Comparison of ENCODE assay signal across 8 mouse cellular contexts in the genomic region with DNA sequence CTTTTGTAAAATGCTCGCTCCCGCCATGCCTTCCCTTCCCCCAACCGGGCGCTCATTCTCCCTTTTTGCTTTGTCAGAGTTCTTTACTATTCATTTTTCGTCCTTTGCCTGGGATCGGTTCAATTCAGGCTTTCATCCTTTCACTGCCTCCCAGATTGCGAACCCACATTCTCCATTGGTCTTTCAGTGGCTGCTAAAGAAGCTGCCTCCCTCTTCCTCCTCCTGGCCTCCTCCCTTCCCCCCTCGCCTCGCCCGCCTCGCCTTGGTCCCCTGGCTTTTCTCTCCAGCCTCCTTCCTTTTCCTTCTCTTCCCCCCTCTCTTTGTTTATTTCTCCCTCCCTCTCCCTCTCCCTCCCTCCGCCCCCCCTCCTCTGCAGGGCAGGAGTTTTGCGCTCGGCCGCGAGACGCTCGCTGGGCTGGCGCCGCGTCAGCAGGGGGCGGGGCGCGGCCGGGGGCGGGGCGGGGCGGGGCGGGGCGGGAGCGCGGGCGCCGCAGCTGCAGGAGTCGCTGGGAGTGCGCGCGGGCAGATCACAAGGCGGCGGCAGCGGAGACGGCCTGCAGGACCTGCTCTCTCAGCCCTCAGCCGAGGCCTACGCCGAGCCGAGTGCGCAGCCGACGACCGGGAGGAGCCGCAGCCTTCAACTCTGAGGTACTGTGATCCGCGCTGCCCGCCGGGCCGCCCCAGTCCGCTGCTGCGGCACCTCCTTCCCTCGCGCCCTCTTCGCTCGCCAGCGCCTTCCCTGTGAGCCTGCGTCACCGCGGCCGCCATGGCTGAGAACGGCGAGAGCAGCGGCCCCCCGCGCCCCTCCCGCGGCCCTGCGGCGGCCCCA. TPM values are rescaled to one million over a fixed set of nuclear protein-coding genes. Genes with fewer than 3 reads are reported as not detected.
A peak's percentile ranks its signal among the peaks of the same experiment; 100 is the strongest.
DNase-seq lines count a peak whose midpoint lies in the region; ATAC-seq and TF ChIP-seq lines count a peak whose summit lies in the region.

A gene (plus strand): TSS at position 540 of the 829 bp plus-strand sequence.

- WGBS in forebrain, embryonic 15.5 days, result 19% methylated on average over 62 of the region's 76 CpGs
- 19% methylated on average over 48 of the region's 76 CpGs for WGBS in liver, postnatal 0 days (ENCODE audit: insufficient replicate concordance)
- 15% methylated on average over 49 of the region's 76 CpGs for WGBS in neural tube, embryonic 13.5 days

- H3K36me3 ChIP-seq in ES-E14 (ENCODE audit: control insufficient read depth, insufficient read depth, low read length, poor library complexity, severe bottlenecking), result peaks cover 10% of the 10 kb centered on the region; the same call in 1 of the 2 replicates
- H3K36me3 ChIP-seq in forebrain, embryonic 15.5 days, result no peaks in the 10 kb centered on the region
- no peaks in the 10 kb centered on the region for H3K36me3 ChIP-seq in liver, postnatal 0 days (replicated peaks; ENCODE audit: insufficient read depth, low read length)
- no peaks in the 10 kb centered on the region for H3K36me3 ChIP-seq in neural tube, embryonic 13.5 days

- intact Hi-C loops in heart, postnatal 14 days (cut with DNase I), result loop anchor here (5.0 kb wide), 1 partner anchor 461 kb away; a partner anchor contains a TSS

- no peak for TF ChIP-seq CTCF in liver, postnatal 0 days (IDR thresholded peaks at IDR 0.05; ENCODE audit: low read depth)

- peak; percentile 53 for DNase-seq in ES-E14 (ENCODE audit: low read depth, low spot score)
- peak; percentile 89 for DNase-seq in cerebellum, adult 11-12 months
- DNase-seq in heart, postnatal 14 days, result peak; percentile 79 to 81
- peak; percentile 73 for DNase-seq in layer of hippocampus, adult 11-12 months (ENCODE audit: low spot score)
- DNase-seq in liver, postnatal 0 days, result peak; percentile 83
- peak; percentile 65 for DNase-seq in telencephalon, adult 2 months (ENCODE audit: low read depth, low spot score)

- peak within 1 kb of the TSS; percentile 82 to 99 for H3K4me3 ChIP-seq in ES-E14 (ENCODE audit: insufficient read depth in 1 of 2, low read depth in 1 of 2, low read length in 2 of 2, poor library complexity in 1 of 2, severe bottlenecking in 1 of 2)
- H3K4me3 ChIP-seq in forebrain, embryonic 15.5 days, result peak within 1 kb of the TSS; percentile 69
- peak within 1 kb of the TSS; percentile 61 for H3K4me3 ChIP-seq in liver, postnatal 0 days (ENCODE audit: low read depth, low read length)
- peak within 1 kb of the TSS; percentile 69 for H3K4me3 ChIP-seq in neural tube, embryonic 13.5 days

- in situ Hi-C loops in ES-E14 (cut with MboI; ENCODE audit: low sequenced_read_pairs in 2 of 2, unreplicated experiment in 2 of 2), result no loop called here

- TF ChIP-seq EP300 in liver, postnatal 0 days (IDR thresholded peaks at IDR 0.05; ENCODE audit: low read depth), result no peak

- no peaks in the 10 kb centered on the region for H3K9me3 ChIP-seq in ES-E14 (ENCODE audit: control insufficient read depth, insufficient read depth, low read depth, low read length)
- no peaks in the 10 kb centered on the region for H3K9me3 ChIP-seq in forebrain, embryonic 15.5 days
- H3K9me3 ChIP-seq in liver, postnatal 0 days (ENCODE audit: low read length), result no peaks in the 10 kb centered on the region
- H3K9me3 ChIP-seq in neural tube, embryonic 13.5 days, result no peaks in the 10 kb centered on the region

- peak within 1 kb of the TSS; percentile 93 for H3K27ac ChIP-seq in ES-E14 (ENCODE audit: insufficient read depth, low read depth, low read length, poor library complexity, severe bottlenecking)
- peak within 1 kb of the TSS; percentile 97 for H3K27ac ChIP-seq in forebrain, embryonic 15.5 days (replicated peaks)
- peak within 1 kb of the TSS; percentile 79 for H3K27ac ChIP-seq in liver, postnatal 0 days (ENCODE audit: low read depth)
- peak within 1 kb of the TSS; percentile 97 for H3K27ac ChIP-seq in neural tube, embryonic 13.5 days (replicated peaks)

- H3K4me2 ChIP-seq in forebrain, embryonic 15.5 days (replicated peaks), result peak within 1 kb of the TSS; percentile 59
- peak within 1 kb of the TSS; percentile 80 for H3K4me2 ChIP-seq in liver, postnatal 0 days (ENCODE audit: low read depth, low read length)
- peak within 1 kb of the TSS; percentile 78 for H3K4me2 ChIP-seq in neural tube, embryonic 13.5 days

- H3K4me1 ChIP-seq in ES-E14 (ENCODE audit: control insufficient read depth in 2 of 2, insufficient read depth in 2 of 2, low read length in 2 of 2, poor library complexity in 1 of 2), result no peaks in the 10 kb centered on the region; a peak in 1 of 4 replicates
- peaks cover 6% of the 10 kb centered on the region; the same call in 1 of the 2 replicates for H3K4me1 ChIP-seq in forebrain, embryonic 15.5 days
- peaks cover 7% of the 10 kb centered on the region; the same call in 1 of the 2 replicates for H3K4me1 ChIP-seq in liver, postnatal 0 days (ENCODE audit: insufficient read depth)
- peaks cover 10% of the 10 kb centered on the region for H3K4me1 ChIP-seq in neural tube, embryonic 13.5 days (replicated peaks)

- no peaks in the 10 kb centered on the region for H3K27me3 ChIP-seq in forebrain, embryonic 15.5 days
- H3K27me3 ChIP-seq in liver, postnatal 0 days (ENCODE audit: insufficient read depth, low read length), result no peaks in the 10 kb centered on the region
- H3K27me3 ChIP-seq in neural tube, embryonic 13.5 days, result no peaks in the 10 kb centered on the region

- peak; percentile 94 for ATAC-seq in forebrain, embryonic 15.5 days (replicated peaks)
- ATAC-seq in liver, postnatal 0 days, result peak; percentile 97
- ATAC-seq in neural tube, embryonic 13.5 days (ENCODE audit: low read depth), result peak; percentile 92

- H3K9ac ChIP-seq in ES-E14 (ENCODE audit: insufficient read depth, low read depth, low read length, poor library complexity, severe bottlenecking), result peak within 1 kb of the TSS; percentile 98
- peak within 1 kb of the TSS; percentile 87 for H3K9ac ChIP-seq in forebrain, embryonic 15.5 days (replicated peaks)
- peak within 1 kb of the TSS; percentile 72 for H3K9ac ChIP-seq in liver, postnatal 0 days (replicated peaks)
- peak within 1 kb of the TSS; percentile 92 for H3K9ac ChIP-seq in neural tube, embryonic 13.5 days

TF ChIP-seq in ES-E14, 5 proteins besides CTCF, POLR2A, EP300 and RAD21:
- TF ChIP-seq HCFC1 (IDR thresholded peaks at IDR 0.05; ENCODE audit: borderline replicate concordance, insufficient read depth, low read length) (no peak), MAFK (IDR thresholded peaks at IDR 0.05; ENCODE audit: insufficient read depth, low read depth, low read length) (peak; percentile 64; the same call in 1 of the 2 replicates), ZNF384 (IDR thresholded peaks at IDR 0.05; ENCODE audit: low read depth, low read length) (no peak), CHD2 (IDR thresholded peaks at IDR 0.05; ENCODE audit: low read depth, low read length) (no peak), ZC3H11A (IDR thresholded peaks at IDR 0.05; ENCODE audit: borderline replicate concordance, low read depth, low read length) (no peak)

RNA-seq across cellular contexts. Expression of the gene that starts here (rescaled TPM):
- total RNA-seq in ES-E14 (2012; rRNA removed), result 13.1 and 20.9 TPM in 2 replicates
- 44.4 and 44.8 TPM in 2 replicates for polyA plus RNA-seq in forebrain, embryonic 15.5 days (2015; fragmentation: Nextera tagmentation; extraction: Ambion mirVana)
- 10 to 100 TPM; 25.4 to 26.1 TPM for total RNA-seq in heart, postnatal 14 days (2021)
- 2.8 and 3.1 TPM in 2 replicates for polyA plus RNA-seq in liver, postnatal 0 days (2015; fragmentation: Nextera tagmentation; extraction: Ambion mirVana)
- polyA plus RNA-seq in neural tube, embryonic 13.5 days (2015; fragmentation: Nextera tagmentation; extraction: Ambion mirVana), result 48.1 and 48.4 TPM in 2 replicates

Comparison
In these comparisons a context has a peak if more than half of its experiments do, and no peak if none do; other contexts are left out.
1. Peak in every context shown above with its lines: DNase-seq, ATAC-seq, H3K4me3 ChIP-seq and H3K27ac ChIP-seq.
2. RNA of the gene that starts here (polyA plus RNA-seq): 48.1 to 48.4 TPM in neural tube, embryonic 13.5 days and 44.4 to 44.8 TPM in forebrain, embryonic 15.5 days; 2.8 to 3.1 TPM in liver, postnatal 0 days; every median in the first group is over 10 times any median in the second.